Mouse (Mus musculus): ENCODE measurements around the gene Spag6l. TPM values are rescaled to one million over a fixed set of nuclear protein-coding genes. Genes with fewer than 3 reads are reported as not detected.

Gene Spag6l
- total RNA-seq, 4 experiments from 2014 or later: 0.25 to 0.94 (median 0.60) TPM

Other genes starting within 250 kb of the Spag6l start
- 10 to 100 TPM; 15.6 to 18.8 (median 16.9) TPM for gene Fgd4, start 228.9 kb downstream of the Spag6l start, total RNA-seq (2022)
- not detected for gene Olfr19, start 153.1 kb downstream of the Spag6l start, total RNA-seq (2022)
- not detected for gene Igll1, start 34.5 kb upstream of the Spag6l start, total RNA-seq (2022)
- 10 to 100 TPM; 52.5 to 84.9 (median 68.5) TPM for gene Top3b, start 41.3 kb upstream of the Spag6l start, total RNA-seq (2022)
- gene Vpreb1, start 41.4 kb upstream of the Spag6l start, total RNA-seq (2022): under 1 TPM in 2 of 4 experiments, not detected in 2; 0.77 to 0.81 TPM
- 10 to 100 TPM; 42.1 to 54.6 (median 43.1) TPM for gene Ppm1f, start 67.0 kb upstream of the Spag6l start, total RNA-seq (2022)
- gene Mapk1, start 153.9 kb upstream of the Spag6l start, total RNA-seq (2022): 100 to 1,000 TPM; 178 to 210 (median 193) TPM
- gene Ypel1, start 240.2 kb upstream of the Spag6l start, total RNA-seq (2022): 10 to 100 TPM in 2 of 4 experiments, 1 to 10 TPM in 2; 7.4 to 12.2 (median 10.2) TPM

All from adrenal gland, adult 8-10 months (tissue).